Mouse (Mus musculus) cerebellum, postnatal 36 days (tissue): ENCODE results near the gene Gnb1l.
"Not testable (repeated sequence)": the region's sequence is repeated elsewhere in the genome, so short reads cannot be mapped to it uniquely, and the experiment has no call there.

Experiments used
- DNase-seq, 2 experiments: peaks; one replicate each; pipeline ENCODE4 v3.0.0; 2021 to 2022; ENCODE audit warnings: mixed read lengths in 2 of 2

Gnb1l gene

DNA sequence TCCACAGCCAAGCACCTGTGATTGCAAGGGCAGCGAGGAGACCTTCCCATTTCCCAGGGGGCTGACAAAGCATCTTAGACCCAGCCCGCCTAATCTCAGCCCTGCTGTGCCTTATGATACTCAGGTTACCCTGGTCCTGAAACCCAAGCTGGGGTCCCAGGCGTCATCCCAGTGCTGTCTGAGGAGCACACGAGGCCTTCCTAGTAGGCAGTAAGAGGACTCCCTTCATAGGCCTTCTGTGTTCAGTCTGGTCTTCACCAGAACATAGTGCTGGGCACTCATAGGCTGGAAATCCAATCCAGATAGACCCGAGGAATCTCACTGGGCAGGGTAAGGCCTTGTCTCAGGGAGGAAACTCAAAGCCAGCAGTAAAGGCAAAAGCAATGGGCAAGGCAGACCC is 14.7 kb upstream of the Gnb1l start:
- DNase-seq = no peak

DNA sequence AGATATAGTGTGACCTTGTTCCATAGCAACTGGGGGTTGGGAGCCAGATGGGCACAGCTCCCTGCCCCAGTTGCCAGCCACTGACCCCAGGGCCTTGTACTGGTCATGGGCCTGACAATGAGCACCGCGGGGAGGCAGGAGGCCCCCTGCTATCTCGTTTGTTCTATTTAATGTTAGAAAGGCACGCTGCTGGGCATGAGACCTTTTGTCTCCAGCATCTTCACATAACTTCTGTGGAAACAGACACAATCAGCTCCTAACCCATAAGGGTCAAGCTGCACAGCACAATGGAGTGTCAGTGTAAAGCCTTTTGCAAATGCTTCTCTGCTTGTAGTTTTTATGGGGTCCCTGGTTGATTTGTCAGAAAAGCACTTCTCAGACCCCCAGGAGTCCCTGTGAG is 14.1 kb upstream of the Gnb1l start:
- DNase-seq = no peak

DNA sequence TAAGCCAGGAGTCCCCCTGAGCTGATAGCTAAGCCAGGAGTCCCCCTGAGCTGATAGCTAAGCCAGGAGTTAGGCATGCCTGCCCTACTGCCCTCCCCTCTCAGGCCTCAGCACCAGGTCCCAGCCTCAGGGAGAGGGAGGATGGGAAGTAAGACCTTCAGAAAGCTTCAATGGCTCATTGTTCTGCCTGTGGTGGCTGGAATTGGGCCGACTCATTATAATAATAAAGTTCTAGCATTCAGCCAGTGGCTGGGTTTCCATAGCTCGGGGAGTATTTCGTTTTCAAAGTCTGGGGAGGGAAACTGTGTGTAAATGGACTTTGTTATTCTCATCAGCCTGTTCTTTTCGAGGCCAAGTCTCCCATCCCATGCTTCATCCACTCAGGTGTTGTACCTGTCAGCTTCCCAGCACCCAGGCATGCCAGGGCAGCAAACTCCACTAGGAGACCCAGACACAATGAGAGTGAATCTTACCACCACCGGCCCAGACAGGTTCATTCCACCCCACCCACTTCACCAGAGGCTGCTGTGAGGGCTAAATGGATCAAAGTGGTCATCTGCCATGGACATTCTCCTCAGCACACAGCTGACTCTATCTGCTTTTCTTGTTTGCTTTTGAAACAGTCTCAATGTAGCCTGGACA is 13.6 kb upstream of the Gnb1l start:
- DNase-seq = no peak

DNA sequence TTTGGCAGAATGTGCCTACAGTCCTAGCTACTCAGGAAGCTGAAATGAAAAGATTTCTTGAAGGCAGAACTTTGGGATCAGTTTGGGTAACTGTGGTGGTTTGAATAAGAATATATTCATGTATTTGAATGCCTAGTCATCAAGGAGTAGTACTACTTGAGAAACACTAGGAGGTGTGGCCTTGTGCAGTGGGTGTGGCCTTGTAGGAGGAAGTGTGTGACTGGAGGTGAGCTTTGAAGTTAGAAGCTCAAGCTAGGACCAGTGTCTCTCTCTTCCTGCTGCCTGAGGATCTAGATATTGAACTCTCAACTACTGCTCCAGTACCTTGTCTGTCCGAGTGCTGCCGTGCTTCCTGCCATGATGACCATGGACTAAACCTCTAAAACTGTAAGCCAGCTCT is 12.4 kb upstream of the Gnb1l start:
- no peak for DNase-seq

DNA sequence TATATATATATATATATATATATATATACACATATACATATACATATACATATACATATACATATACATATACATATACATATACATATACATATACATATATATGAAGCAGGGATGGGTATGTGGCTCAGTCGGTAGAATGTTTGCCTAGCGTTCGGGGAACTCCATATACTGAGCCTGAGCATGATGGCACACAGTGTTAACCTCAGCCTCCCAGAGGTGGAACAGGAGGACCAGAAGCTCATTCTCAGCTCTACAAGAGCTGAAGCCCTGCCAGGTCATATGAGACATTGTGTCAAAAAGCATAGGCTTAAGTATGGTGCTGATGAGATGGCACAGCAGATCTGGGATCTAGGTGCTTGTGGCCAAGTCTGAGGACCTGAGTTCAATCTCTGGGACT is 8.2 kb upstream of the Gnb1l start:
- DNase-seq = no peak

DNA sequence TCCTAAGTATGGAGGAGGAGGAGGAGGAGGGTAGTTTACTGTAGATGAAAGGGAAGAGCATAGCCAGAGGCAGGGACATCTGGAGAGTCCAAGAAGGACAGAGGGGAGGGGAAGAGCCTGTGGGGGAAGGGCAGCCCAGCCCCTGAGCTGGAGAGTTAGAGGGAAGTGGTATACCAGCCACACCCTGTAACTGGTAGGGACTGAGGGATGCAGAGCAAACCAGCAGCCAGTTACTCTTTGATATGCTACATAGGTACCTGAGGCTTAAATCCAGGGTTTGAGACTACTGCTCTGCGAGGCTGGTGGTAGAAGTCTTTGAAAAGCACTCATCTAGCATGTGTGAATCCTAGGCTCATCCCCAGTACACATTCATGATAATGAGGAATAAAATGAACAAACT is 7.6 kb upstream of the Gnb1l start:
- no peak for DNase-seq

DNA sequence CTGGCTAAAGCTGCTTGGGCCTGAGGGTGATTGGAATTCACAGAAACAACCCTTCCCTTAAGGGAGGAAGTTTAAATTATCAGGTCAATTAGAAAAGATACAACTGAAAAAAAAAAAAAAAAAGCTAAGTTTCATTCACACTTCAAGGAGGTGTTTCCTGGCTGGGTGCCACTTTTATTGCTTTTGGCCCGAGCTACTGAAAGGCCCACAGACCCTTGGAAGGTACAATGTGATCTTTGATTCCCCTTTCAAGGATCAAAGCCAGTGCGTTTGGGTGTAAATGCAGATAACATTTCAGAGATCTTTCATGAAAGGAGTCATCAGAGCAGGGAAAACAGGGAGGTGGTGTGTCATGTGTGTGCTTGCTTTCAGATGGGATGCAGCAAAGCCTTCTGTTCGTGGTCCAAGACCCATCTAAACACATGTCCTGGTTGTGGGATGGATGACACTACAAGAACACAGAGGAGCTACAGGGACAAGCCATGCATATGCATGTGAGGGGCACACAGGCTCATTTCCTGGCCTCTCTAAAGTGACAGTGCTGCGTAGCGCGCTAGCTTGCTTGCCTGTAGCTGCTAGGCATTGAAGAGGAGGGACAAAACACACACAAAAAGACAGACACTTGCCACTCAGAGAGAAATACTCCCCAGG is 523 bp upstream of the Gnb1l start:
- no peak for DNase-seq

DNA sequence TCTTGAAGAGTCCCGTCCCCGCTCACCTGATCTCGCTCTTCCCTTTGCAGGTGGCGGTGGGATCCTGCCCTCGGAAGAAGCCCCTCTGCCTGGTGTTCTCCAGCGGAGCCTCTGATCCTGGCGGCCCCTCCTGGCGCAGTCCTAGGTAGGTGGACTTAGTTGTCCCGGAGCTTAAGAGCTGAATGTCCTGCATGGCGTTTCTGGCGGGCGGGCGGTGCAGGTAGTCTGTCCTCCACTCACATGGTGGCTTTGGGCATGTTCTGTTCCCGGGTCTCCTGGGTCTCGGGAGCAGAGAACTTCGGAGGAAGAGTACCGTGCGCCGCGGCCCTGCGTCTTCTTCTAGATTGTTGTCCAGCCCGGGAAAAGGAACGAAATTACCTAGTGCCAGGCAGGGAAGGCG is 483 bp downstream of the Gnb1l start:
- no peak for DNase-seq

DNA sequence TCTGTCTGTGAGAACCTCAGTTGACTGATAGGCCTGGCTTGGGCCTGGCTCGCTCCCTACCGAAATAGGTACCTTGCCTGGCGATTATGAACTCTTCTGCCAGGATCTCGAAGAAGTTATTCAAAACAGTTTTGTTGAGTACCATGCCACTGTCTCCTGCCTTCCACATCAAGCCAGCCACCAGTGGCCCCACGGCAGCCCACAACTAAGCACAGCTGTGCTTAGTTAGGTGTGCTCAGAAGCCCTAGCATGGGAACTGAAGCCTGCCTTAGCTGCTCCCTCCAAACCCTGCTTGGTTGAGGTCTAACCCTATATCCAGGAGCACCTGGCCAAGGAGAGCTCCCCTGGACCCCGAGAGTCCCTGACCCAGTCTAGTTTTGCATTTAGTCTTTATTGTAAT is 3.0 kb downstream of the Gnb1l start:
- no peak for DNase-seq

DNA sequence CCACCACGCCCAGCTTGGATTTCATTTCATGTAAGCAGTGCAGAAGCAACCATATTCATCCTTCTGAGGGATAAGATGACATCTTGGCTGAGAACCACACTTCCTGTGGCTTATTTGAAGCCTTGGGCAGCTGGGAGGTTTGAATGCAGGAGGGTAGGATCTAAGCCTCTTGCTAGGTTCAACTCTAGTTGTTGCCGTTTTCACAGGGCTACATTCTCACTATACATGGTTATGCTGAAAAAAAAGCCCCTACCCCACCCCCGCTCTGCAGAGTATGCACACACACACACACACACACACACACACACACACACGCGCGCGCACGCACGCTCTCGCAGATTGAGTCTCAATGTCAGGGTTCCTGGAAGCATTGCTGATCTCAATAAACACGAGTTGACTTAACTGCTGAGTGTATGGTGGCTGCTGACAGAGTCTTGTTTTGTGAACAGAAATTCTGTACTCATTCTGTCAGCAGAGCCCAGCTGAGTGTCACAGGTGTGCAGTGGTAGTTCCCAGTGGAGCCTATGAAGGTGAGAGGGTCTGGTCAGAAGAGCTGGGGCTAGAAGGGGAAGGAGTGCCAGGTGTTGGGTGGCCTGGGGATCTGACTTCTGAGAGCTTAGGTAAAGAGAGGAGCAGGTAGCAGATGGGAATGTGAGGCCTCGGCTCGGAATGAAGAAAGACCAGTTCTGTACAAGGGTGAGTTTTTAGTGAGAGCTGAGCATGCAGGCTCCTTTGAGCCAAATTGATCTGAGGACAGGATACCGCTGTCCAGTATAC is 5.2 kb downstream of the Gnb1l start:
- DNase-seq = no peak

DNA sequence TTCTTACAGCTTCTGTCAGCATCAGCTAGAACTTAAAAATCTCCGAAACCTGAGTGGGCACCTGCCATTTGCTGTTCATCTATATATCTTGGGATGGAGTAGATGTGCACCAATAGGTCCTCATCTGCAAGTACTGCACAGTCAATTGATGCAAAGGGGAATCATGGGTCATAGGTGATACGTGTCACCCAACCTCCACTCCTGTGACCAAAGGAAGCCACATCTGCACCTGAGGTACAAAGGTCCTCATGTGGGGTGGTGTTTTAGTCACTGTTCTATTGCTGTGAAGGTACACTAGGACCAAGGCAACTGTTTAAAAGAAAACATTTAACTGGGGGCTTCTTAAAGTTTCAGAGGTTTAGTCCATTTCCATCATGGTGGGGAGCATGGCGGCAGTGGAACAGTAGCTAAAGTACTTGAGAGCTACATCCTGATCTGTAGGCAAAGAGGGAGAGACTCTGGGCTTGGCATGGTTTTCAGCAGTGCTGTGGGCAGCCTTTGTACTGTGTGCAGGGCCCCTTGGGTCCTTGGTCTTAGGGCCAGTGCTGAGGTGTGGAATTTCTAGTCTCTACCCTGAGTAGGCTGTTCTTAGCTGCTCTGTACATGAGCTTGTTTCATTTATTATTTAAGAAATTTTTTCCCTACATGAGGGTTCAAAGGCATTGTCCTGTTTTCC is 8.1 kb downstream of the Gnb1l start:
- no peak for DNase-seq

DNA sequence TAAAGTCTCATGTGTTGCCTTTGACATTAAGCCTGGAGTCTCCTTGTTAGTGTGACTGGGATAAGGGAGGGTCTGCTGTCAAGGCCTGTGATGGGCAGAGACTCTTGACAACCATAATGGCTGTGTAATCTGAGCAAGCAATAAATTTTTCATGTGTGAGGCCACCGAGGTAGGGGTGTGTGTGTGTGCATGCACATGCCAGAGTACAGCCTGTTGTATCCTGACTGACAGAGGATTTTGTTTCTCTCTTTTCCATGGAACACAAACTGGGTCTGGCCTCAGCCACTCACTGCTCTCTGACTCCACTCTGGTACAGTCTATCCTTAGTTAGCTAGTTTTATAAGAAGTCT is 8.7 kb downstream of the Gnb1l start:
- DNase-seq = no peak

DNA sequence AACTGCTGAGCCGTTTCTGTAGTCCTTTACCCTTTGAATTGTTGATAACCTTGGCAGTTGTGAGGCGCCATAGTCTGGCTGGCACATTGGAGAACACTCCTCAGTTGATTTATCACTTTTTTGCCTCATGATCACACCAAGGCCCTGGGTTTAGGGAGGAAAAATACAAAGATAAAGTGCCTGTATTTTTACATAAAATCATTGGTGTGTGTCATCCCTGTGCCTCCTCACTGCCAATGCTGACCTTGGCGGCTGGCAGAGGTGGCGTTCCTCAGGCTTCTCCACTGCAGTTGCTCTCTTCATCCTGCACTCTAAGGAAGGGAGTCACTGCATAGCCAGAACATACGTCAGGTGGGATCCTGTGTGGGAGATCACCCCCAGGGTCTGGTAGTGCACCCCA is 13.2 kb downstream of the Gnb1l start:
- DNase-seq = no peak

DNA sequence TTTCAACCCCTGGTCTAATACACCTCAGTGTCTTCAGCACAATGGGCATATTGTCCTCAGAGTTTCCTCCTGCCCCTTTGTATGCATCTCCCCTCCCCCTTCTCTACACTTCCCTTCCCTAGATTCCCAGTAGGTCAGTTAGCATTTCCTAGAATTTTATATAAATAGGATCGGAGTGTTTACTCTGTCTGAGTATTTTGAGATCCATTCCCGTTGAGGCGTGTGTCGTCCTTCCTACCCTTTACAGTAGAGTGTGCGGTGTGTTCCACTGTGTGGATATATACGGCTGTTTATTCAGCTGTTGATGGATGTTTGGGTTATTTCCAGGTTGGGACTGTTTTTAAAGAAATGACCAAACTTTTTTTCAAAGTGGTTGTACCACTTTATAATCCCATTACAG is 15.0 kb downstream of the Gnb1l start:
- no peak for DNase-seq

DNA sequence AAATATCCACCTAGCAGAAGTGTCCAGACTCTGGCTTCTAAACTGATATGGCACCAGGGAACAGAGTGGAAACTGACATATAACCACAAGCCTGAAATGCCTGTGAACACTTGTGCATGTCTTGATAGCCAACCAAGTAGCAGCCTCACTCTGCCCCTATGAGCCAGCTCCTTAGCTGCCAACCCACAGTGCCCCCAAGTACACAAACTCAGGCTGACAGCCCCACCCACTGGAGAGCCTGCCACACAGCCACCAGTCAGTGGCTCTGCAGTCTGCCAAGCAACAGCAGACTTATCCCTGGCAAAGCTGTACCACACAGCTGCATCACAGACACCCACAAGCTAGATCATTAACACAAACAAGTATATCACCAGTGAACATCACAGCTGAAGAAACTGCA is 19.6 kb downstream of the Gnb1l start:
- no peak for DNase-seq

DNA sequence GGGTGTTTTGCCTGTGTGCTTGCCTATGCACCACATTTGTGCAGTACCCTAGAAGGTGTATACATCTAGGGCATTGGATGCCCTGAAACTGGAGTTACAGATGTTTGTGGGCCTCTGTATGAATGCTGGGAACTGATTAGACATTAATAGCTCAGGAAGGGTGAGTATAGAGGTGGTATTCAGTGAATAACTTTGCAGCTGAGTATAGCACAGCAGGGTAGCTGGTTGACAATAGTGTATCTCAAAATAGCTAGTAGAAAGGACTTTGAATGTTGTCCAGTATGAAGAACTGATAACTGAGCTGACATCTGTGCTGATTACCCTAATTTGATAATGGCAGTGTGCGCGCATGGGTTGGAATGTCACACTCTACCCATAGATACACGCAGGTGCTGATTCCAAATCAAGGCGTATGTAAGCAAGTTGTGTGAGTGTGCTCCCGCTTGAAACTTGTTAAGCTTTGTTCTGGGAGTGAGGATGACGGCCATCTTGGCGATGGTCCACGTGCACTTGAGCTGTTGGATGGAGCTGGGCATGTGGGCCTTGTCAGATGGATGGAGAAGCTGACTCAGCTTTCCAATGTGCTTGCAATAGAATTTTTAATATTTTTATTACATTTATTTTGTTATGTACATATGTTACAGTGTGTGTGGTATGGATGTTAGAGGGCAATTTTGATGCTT is 25.2 kb downstream of the Gnb1l start:
- DNase-seq = no peak

DNA sequence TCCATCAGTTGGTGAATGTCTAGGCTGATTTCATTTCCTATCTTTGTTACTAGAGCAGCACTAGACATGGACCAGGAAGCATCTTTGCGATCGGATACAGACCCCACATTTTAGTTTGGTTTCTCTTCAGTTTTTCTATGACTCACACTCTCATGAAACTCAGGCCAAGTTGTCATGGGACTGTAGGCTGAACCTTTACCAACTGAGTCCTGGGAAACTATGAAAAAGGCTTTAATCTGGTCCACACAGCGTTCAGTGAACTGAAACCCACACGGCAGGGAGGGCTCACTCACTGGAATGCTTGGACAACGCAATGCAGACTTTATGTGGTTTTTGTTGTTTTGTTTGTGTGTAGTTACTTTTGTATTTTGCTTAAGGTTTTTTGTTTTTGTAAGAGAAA is 30.1 kb downstream of the Gnb1l start:
- no peak for DNase-seq

DNA sequence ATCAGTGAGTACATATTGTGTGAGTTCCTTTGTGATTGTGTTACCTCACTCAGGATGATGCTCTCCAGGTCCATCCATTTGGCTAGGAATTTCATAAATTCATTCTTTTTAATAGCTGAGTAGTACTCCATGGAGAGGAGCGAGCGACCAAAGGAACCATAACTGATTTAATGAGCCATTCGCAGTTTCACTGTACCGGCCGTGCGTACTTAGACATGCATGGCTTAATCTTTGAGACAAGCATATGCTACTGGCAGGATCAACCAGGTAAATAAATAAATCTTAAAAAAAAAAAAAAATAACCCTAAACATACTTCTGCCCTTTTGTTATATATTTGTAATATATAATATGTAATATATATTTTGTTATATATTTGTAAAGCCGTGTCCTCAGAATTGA is 34.5 kb downstream of the Gnb1l start:
- not testable (repeated sequence) for DNase-seq

DNA sequence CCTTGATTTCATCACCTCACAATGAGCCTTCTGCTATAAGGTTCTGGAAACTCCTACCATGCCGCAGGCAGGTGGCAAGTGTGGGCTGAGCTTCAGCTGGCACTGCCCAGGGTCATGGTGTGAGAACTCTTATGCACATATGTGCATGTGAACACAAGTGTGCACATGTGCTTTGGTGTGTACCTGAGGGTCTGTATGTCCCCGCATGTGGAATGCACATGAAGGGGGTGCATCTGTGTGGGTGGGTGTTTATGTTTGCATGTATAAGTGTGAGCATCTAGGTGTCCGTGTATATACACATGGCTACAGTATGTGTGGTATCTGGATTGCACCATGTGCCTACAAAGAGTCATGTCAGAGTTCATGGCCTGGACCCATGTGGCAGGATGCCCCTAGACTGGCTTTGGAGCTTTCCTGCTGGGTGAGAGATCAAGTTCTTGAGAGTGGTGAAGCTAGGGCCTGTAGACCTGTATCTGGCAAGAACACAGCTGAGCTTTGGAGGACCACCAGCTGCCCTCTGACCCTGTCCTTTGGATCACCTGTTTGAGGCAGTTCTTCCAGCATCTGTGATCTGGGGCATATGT is 39.0 kb downstream of the Gnb1l start:
- DNase-seq = no peak

DNA sequence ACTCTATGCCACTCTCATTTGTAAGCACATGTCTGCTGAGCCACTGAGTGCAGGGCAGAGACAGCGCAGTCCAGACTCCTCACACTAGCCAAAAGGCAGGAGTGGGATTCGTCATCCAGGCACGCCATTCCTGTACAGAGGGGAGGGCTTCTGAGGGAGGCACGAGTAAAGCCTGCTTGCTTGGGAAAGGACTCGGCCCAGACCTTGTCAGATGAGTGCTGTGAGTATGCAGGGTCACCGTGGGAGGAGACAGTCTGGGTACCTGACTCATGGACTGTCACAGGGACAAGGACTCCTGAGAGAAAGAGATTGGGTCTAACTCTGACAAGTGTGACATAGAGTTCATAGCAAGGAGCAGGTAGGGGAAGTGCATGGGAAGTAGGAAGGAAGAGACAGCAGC is 40.8 kb downstream of the Gnb1l start:
- DNase-seq = no peak

DNA sequence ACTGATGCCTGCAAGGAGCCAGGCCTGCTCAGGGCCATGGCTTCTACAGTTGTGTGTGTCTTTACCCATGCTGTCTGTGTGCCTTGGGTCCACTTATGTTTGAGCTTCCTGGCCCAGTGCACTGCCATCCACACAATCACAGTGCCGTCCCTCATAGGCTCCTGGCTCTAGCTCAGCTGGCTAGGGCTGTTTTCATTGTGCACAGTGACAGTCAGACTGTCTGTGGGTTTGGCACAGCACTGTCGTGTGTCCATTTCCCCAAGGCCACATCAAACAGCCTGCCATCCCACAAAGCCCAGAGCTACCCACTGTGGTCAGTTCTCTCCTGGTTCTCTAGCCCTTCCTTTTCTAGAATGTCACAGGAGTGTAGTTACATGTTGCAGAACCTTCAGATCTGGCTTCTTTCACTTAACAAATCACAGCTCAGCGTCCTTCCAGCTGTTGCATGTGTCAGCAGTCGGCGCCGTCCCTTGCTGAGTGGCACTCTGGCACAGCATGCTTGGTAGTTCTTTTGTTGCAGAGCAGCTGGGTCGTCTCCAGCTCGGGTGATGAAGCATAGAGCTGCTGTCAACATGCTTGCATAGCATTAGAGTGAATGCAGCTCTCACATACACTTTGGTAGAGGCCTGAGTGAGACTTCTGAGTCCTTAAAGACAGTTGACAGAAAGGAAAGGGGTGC is 44.8 kb downstream of the Gnb1l start:
- DNase-seq = no peak

DNA sequence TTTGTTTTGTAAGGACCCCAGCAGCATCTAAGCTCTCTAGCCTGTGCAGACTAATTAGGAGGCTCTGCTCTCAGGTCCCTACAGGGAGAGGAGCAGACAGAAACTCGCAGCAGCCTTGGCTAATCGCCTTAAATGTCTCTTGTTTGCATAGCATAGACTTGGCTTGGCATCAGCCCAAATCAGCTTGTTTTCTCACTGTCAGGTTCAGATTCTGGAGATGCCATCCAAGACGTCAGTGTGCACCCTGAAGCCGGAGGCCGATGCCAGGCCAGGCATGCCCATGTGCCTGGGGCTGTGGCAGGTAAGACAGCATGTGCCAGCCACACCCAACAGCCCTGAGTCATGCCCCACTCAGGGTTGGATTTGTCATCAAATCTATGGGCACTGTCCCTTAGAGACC is 49.4 kb downstream of the Gnb1l start:
- DNase-seq = no peak
